Mouse (Mus musculus): ENCODE results near the gene Agpat3. TPM values are rescaled to one million over a fixed set of nuclear protein-coding genes. Genes with fewer than 3 reads are reported as not detected.
"Not testable (repeated sequence)": the region's sequence is repeated elsewhere in the genome, so short reads cannot be mapped to it uniquely, and the experiment has no call there.

Gene Agpat3
- polyA plus RNA-seq, 1 experiment: 51.9 TPM

DNA sequence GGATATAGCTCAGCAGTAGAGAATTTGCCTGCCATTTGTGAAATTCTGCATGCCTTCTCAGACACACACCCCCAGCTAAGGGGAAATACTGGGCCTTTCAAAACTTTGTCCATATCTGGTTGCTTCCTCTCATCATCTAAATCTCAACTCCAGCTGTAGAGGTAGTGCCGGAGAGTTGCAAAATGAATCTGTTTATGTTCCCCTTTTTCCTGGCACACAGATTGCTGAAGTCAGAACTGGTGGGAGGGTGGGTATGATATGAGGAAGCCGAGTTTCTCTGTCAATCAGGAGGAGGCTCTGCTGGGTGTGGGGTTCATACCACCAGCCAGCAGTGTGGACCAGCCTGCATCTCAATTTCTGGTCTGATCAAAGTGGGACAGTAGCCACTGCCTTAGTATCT, 11.8 kb upstream of the Agpat3 start:
- WGBS: 56% methylated on average over 2 of the region's 2 CpGs
- no peak for DNase-seq (ENCODE audit: low read depth, low spot score)

DNA sequence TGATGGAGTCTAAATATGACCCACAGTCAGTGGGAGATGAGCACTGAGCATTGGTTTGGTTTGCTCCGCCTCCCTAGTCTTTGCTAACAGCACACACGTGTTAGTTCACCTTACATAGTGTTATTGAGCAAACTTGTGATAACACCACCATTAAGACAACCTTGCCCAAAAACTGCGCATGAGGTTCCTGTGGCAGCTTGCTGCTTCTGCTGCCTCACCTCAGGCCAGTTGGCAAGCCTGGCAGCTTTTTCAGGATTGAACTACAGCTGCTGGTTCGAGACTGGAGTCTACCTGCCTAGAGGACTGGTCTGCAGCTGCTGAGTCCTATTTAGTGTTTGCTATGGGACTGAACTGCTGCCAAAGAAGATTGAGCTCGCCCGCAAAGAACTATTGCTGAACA, 11.1 kb upstream of the Agpat3 start:
- DNase-seq (ENCODE audit: low read depth, low spot score): no peak

GRCm38 (mm10) chr10:78361951-78362350, 9.7 kb upstream of the Agpat3 start:
- 83% methylated on average over 2 of the region's 2 CpGs for WGBS
- DNase-seq (ENCODE audit: low read depth, low spot score): no peak

More for the DNA sequence above, 11.1 kb upstream of the Agpat3 start:
- 85% methylated on average over 6 of the region's 6 CpGs for WGBS

- 43% methylated on average over 3 of the region's 3 CpGs for WGBS
- DNase-seq (ENCODE audit: low read depth, low spot score): no peak
Measured at GRCm38 (mm10) chr10:78360290-78360711, 8.0 kb upstream of the Agpat3 start.

GRCm38 (mm10) chr10:78358999-78359398, 6.7 kb upstream of the Agpat3 start:
- DNase-seq (ENCODE audit: low read depth, low spot score): not testable (repeated sequence)
- WGBS: 88% methylated on average over 3 of the region's 3 CpGs

- DNase-seq (ENCODE audit: low read depth, low spot score): no peak
- 69% methylated on average over 4 of the region's 4 CpGs for WGBS
Measured at GRCm38 (mm10) chr10:78358266-78358665, 6.0 kb upstream of the Agpat3 start.

DNA sequence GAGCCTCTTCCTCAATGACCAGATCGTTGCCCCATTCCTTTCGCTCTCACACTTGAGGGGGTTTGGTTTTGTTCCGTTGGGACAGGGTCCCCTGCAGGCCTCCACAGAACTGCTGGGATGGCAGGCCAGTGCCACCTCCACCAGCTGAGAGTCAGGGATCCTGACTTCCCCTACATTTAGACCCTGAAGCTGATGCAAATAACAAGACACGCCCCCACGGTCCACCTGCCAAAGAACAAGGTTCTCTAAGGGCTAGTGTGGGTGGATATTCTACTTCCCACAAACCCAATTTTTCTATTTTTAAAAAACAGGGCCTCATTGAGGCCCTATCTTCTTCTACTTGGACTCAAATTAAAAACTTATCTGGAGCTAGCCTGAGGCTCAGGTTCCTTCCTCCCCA, 5.5 kb upstream of the Agpat3 start:
- DNase-seq (ENCODE audit: low read depth, low spot score): no peak
- 86% methylated on average over 5 of the region's 5 CpGs for WGBS

- WGBS: 68% methylated on average over 1 of the region's 1 CpGs
- DNase-seq (ENCODE audit: low read depth, low spot score): no peak
Measured at GRCm38 (mm10) chr10:78355931-78356593, 3.8 kb upstream of the Agpat3 start.

DNA sequence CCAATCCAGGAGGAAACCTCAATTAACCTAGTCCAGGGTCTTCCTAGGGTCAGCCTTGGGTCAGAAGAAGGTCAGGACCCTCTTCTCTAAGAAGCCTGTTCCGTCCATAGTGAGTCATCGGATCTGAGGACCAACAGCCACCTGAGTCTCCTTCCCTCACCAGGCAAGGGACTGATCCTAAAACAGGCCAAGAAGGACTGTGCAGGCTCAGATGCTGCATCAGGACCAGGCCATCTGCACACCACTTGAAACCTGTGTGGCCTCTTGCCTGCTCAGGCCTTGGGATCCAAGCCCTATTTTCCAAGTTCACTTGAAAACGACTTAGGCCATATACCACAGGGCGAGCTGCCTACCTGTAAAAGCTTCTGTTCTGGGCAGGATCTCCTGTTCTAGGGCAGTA, 907 bp upstream of the Agpat3 start:
- 77% methylated on average over 4 of the region's 4 CpGs for WGBS
- no peak for DNase-seq (ENCODE audit: low read depth, low spot score)

GRCm38 (mm10) chr10:78352666-78353030, 359 bp upstream of the Agpat3 start:
- DNase-seq (ENCODE audit: low read depth, low spot score): no peak
- 44% methylated on average over 8 of the region's 8 CpGs for whole genome bisulfite sequencing

DNA sequence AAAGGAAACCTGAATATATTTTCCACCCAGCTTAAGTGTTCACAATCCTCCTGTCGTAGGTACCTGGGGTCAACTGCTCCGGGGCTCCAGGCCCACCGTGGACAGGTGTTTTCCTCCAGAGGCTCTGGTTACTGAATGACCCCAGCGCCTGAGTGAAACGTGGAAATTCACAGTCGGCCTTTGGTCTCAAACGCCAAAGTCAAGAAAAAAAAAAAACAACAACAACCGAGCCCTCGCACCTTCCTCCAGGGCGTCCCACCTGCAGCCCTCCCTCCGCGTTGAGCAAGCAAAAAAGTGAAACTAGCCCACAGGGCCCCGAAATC, 764 bp downstream of the Agpat3 start:
- no peak for DNase-seq (ENCODE audit: low read depth, low spot score)
- WGBS: under 1% methylated on average over 13 of the region's 13 CpGs

GRCm38 (mm10) chr10:78350796-78351556, 1.3 kb downstream of the Agpat3 start:
- 15% methylated on average over 6 of the region's 6 CpGs for WGBS

GRCm38 (mm10) chr10:78349464-78350165, 2.7 kb downstream of the Agpat3 start:
- DNase-seq (ENCODE audit: low read depth, low spot score): no peak
- WGBS: 47% methylated on average over 15 of the region's 15 CpGs

More at GRCm38 (mm10) chr10:78350796-78351556, 1.3 kb downstream of the Agpat3 start:
- no peak for DNase-seq (ENCODE audit: low read depth, low spot score)

DNA sequence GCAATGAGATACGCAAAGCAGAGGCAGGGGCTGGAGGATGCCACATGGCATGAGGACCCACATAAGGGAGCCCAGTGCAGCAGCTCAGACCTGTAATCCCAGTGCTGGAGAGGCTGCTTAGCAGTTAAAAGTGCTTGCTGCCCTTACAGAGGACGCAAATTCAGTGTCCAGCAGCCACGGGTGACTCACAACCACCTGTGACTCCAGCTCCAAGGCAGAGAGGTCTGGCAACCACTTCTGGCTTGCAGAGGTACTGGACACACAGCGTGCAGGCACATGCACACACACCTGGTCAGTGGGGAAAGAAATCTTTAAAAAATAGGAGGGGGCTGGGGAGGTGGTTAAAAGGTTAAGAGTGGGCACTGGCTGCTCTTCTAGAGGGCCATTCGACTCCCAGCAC, 4.1 kb downstream of the Agpat3 start:
- 93% methylated on average over 5 of the region's 5 CpGs for WGBS
- no peak for DNase-seq (ENCODE audit: low read depth, low spot score)

DNA sequence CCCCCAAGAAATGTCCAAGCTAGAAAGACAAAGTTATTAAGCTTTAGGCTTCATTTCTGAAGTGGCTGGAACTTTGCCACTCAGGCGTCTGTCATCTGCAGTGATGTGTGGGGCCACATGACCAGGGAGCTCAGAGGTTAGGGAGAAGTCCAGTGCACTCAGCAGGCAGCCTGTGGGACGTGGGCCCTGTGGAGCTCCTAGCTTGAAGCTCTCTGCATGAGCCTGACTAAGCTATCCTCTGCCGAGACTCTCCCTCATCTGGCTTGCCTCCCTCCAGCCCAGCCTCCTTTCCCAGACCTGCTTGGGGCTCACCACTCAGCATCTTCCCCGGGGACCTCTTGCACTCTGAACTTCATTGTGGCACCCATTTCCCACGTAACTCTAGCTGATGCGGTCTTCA, 4.8 kb downstream of the Agpat3 start:
- no peak for DNase-seq (ENCODE audit: low read depth, low spot score)
- 86% methylated on average over 6 of the region's 6 CpGs for WGBS

DNA sequence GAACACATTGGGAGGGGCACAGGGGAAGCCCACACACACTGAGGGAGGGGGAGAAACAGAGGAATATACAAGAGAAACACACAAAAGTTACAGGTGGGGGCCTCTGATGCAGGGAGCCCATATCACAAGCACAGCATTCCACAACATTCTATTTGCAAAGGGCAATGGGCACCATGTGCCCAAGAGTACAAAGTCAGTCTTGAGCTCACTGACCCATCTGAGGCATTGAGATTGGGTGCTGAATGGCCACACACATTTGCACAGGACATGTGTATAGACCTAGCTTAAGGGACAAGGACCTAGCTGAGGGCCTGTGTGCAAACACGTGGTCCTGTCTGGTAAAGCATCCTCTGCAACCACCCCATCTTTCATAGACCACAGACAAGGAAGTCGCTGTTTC, 6.8 kb downstream of the Agpat3 start:
- WGBS: 50% methylated on average over 2 of the region's 2 CpGs

GRCm38 (mm10) chr10:78342091-78342490, 10.2 kb downstream of the Agpat3 start:
- WGBS: 100% methylated on average over 1 of the region's 1 CpGs
- no peak for DNase-seq (ENCODE audit: low read depth, low spot score)

More for the DNA sequence above, 6.8 kb downstream of the Agpat3 start:
- DNase-seq (ENCODE audit: low read depth, low spot score): no peak

DNA sequence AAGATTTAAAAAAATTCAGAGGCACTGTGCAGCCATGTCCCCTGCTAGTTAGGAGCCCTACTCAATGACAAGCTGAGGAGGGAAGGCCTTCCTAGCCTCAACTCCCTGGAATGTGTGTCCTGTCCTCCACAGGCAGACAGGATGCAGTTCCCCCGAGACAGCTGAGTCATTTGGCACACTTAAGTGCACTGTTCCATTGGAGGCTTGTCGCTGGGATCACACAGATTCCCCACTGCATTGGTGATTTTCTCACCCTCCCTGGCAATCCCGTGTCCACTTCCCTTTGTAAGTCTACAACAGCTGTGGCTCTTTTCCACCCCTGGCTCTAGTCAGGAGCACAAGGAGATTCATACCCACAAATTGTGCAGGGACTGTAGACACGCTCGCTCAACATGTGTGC, 14.1 kb downstream of the Agpat3 start:
- no peak for DNase-seq (ENCODE audit: low read depth, low spot score)
- WGBS: 53% methylated on average over 5 of the region's 5 CpGs

DNA sequence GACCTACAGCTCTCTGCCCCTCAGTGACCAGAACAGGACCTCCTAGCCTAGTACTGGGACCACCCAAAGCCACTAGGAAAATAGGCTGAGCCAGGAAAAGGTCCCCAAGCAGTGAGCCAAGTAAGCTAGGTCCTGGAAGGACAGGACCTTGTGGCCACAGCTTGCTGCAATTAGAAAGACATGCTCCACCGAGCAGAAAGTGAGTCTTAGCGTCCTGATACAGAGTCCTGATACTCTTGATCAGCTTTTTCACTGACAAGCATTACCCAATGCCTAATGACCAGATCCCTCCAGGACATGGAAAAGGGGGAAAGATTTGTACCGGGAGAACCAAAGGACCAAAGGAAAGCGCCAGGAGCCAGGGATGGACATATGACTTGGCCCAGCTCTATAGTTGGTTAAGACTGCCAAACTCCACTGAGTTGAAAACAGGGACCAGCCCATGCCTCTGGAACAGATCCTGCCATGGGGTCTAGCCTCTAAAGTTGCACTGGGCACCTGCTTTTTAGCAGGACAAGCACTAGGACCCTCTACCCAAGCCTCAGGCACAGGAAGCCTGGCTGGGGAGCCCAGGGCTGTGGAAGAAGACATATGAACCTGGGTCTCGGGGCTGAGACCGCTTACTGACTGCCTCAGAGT, 17.2 kb downstream of the Agpat3 start:
- 82% methylated on average over 6 of the region's 6 CpGs for WGBS
- DNase-seq (ENCODE audit: low read depth, low spot score): no peak

DNA sequence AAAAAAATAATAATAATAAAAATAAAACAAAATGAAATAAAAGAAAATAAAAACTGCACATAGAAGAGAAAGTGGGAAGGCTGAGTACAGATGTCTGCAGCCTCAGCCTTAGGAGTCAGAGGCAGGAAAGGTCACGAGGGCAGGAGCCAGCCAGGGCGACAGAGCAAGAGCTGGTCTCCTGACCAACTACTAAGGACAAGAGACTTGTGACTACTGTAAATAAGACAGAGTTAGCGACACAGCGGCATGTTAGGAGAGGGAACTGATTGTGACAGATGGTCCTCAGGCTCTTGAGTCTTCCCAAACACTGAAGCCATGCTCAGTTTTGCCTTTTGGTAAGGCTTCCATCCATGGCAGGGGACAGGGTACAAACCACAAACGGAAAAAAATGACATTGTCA, 20.7 kb downstream of the Agpat3 start:
- 92% methylated on average over 5 of the region's 5 CpGs for WGBS
- DNase-seq (ENCODE audit: low read depth, low spot score): no peak
